Mouse (Mus musculus) stomach, embryonic 15.5 days (tissue): ENCODE measurements around the gene Zfp827. TPM values are rescaled to one million over a fixed set of nuclear protein-coding genes. Genes with fewer than 3 reads are reported as not detected.
"Not testable (repeated sequence)": the region's sequence is repeated elsewhere in the genome, so short reads cannot be mapped to it uniquely, and the experiment has no call there.

Source experiments
- ATAC-seq: fragments of 200-750 bp; cut with Nextera tagmentation; 2 replicates; pipeline ENCODE4 v1.8.0; 2017; ENCODE audit warnings: low read depth, moderate number of reproducible peaks, moderate TSS enrichment; ENCODE audit not compliant: insufficient read depth, low FRiP score
- H3K27ac ChIP-seq: fragments of 300-500 bp; sonication (generic); 2 replicates; pipeline ENCODE4 v1.5.1; 2015; ENCODE audit warnings: mild to moderate bottlenecking, inconsistent platforms
- H3K27me3 ChIP-seq: fragments of 300-500 bp; sonication (generic); replicated peaks from 2 replicates; pipeline ENCODE4 v1.6.1; 2015; ENCODE audit warnings: inconsistent platforms
- H3K36me3 ChIP-seq: fragments of 300-500 bp; sonication (generic); 2 replicates; pipeline ENCODE4 v1.6.1; 2015; ENCODE audit warnings: inconsistent platforms
- H3K4me1 ChIP-seq: fragments of 300-500 bp; sonication (generic); 2 replicates; pipeline ENCODE4 v1.6.1; 2015; ENCODE audit warnings: inconsistent platforms
- H3K4me2 ChIP-seq: fragments of 300-500 bp; sonication (generic); 2 replicates; pipeline ENCODE4 v1.6.1; 2015; ENCODE audit warnings: mild to moderate bottlenecking, inconsistent platforms
- H3K4me3 ChIP-seq: fragments of 300-500 bp; sonication (generic); replicated peaks from 2 replicates; pipeline ENCODE4 v1.5.1; 2015; ENCODE audit warnings: inconsistent platforms
- H3K9ac ChIP-seq: fragments of 300-500 bp; sonication (generic); 2 replicates; pipeline ENCODE4 v1.6.1; 2015; ENCODE audit warnings: inconsistent platforms
- H3K9me3 ChIP-seq: fragments of 300-500 bp; sonication (generic); 2 replicates; pipeline ENCODE4 v1.6.1; 2016; ENCODE audit warnings: inconsistent platforms
- WGBS: fragments of 180-500 bp; shearing (Covaris S2); methylation state at CpG from one replicate; pipeline ENCODE4 v1.1.7; 2015; 5-methylcytosine and 5-hydroxymethylcytosine counted together
- polyA plus RNA-seq: library from polyadenylated mRNA; unstranded; fragments of >200 nt; fragmentation: Nextera tagmentation; extraction: Ambion mirVana; gene quantifications from 2 replicates; pipeline ENCODE4 v1.2.1, GENCODE M21; 2015

Zfp827 gene
- polyA plus RNA-seq, 1 experiment from 2014 or later, result 7.7 TPM

DNA sequence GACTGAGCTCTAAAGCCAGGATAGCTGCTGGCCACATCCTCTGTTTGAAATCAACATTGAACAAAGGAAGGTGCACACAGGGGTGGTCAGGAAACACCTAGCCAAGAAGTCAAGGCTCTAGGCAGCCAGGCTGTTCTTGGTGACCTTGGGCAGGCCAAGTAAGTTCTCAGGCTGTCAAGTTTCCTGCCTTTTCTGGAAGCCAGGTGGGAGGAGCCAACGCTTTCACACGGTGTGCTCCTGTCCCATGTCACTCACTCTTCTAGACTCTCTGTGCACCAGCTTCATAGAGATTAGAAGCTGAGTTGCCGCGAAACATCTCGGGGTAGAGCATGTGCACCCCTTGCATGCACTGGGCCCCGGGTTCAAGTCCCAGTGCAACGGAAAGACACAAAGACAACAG, 89.5 kb downstream of the Zfp827 start:
- no peaks in the 10 kb centered on the region for H3K27me3 ChIP-seq
- H3K4me1 ChIP-seq, result no peaks in the 10 kb centered on the region
- H3K9ac ChIP-seq, result no peak overlapping the region
- H3K27ac ChIP-seq, result no peak overlapping the region
- no peak; the same call in 1 of the 2 replicates for ATAC-seq
- H3K4me2 ChIP-seq, result no peak overlapping the region
- peaks cover 18% of the 10 kb centered on the region; the same call in 1 of the 2 replicates for H3K36me3 ChIP-seq
- 87% methylated on average over 7 of the region's 7 CpGs for WGBS
- no peak overlapping the region for H3K4me3 ChIP-seq
- H3K9me3 ChIP-seq, result no peaks in the 10 kb centered on the region

DNA sequence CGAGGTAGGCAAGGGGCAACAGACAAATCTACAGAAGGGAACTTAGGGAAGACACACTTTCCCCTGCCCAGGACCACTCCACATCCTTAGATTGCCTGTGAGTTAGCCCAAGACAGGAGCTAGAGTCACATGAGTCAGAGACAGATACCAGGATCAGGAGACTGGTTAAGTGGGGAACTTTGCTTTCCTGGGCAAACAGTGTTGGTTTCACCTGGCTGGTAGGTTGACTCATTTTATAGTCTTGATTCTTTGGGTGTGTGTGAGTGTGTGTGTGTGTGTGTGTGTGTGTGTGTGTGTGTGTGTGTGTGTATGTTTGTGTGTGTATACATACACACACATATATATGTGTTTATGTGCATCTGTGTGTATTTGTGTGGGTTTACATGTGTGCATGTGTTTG, 93.4 kb downstream of the Zfp827 start:
- no peaks in the 10 kb centered on the region for H3K4me1 ChIP-seq
- WGBS, result 94% methylated on average over 1 of the region's 1 CpGs
- no peak overlapping the region for H3K4me3 ChIP-seq
- H3K9ac ChIP-seq, result no peak overlapping the region
- H3K4me2 ChIP-seq, result no peak overlapping the region
- ATAC-seq, result no peak
- H3K27me3 ChIP-seq, result no peaks in the 10 kb centered on the region
- peaks cover 18% of the 10 kb centered on the region; the same call in 1 of the 2 replicates for H3K36me3 ChIP-seq
- no peaks in the 10 kb centered on the region for H3K9me3 ChIP-seq
- H3K27ac ChIP-seq, result no peak overlapping the region

DNA sequence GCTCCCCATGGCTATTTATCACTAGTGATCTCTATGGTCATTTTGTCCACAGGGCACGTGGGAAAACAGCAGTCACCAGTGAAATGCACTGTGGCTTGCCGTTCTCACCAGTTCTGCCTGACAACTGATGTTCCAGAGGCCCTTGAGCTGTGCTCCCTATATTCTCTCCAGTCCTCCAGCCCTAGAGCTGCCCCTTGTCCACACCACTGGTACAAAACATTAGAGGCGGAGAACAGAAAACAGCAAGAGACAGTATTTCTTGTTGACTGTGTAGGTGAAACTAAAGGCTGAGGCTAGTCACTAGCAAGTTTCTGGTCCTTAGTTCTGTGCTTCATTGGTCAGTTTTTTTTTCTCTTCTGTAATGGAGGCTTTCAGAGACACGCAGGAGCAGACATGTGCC, 96.0 kb downstream of the Zfp827 start:
- no peak for ATAC-seq
- WGBS, result 85% methylated on average over 4 of the region's 4 CpGs
- Histone ChIP-seq H3K36me3 (peaks cover 14% of the 10 kb centered on the region; the same call in 1 of the 2 replicates), H3K9ac (no peak overlapping the region), H3K4me3 (no peak overlapping the region), H3K27ac (no peak overlapping the region), H3K4me2 (no peak overlapping the region), H3K4me1 (no peaks in the 10 kb centered on the region), H3K9me3 (no peaks in the 10 kb centered on the region), H3K27me3 (no peaks in the 10 kb centered on the region)

DNA sequence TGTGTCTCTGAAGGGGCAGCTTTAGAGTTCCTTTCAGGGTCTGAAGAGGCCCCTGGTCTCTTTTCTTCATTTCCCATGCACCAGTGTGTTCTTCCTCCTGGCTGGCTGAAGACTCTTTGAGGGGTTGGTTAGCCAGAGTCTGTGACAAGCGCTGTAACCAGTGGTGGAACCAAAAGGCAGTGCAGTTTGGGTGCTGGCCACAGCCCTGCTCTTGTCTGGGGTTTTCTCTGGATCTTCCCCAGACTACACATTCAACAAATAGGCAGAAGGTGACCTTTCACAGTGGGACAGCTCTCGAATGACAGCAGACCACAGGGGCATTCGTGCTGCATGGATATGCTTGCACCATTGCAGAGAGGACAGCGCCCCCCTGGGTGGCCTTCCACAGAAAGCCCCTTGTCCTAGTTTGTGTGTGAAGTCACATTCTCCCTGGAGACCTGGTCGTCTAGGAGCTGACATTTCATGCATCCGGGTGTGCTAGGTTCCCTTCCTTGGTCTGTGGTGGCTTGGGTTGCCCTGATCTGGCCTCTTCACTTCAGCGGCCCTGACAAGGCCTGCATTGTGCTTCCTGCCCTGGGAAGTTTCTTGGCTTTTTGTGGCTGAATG, 99.1 kb downstream of the Zfp827 start:
- Histone ChIP-seq H3K9me3 (no peaks in the 10 kb centered on the region), H3K4me2 (no peak overlapping the region), H3K27ac (no peak overlapping the region), H3K4me1 (no peaks in the 10 kb centered on the region), H3K4me3 (no peak overlapping the region), H3K9ac (no peak overlapping the region), H3K27me3 (no peaks in the 10 kb centered on the region), H3K36me3 (peaks cover 3% of the 10 kb centered on the region)
- 76% methylated on average over 7 of the region's 7 CpGs for WGBS
- no peak for ATAC-seq

DNA sequence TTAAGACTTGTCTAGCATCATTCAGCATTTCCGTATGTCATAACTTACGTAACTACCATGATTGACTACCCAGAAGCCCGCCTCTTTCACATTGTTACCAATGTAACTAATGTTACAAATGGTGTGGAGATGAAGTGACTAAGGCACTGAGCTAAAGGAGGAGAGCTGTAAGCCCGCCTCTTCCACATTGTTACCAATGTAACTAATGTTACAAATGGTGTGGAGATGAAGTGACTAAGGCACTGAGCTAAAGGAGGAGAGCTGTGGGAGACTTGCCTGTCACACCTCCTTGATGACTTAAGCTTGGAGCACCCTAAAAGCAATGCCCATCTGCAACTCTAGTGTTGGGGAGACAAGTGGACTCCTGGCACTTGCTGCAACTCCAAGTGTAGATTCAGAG, 100.3 kb downstream of the Zfp827 start:
- not testable (repeated sequence) for H3K4me1 ChIP-seq, H3K9me3 ChIP-seq, H3K9ac ChIP-seq, H3K4me2 ChIP-seq, ATAC-seq, H3K27ac ChIP-seq, H3K4me3 ChIP-seq, H3K36me3 ChIP-seq, H3K27me3 ChIP-seq
- 89% methylated on average over 4 of the region's 4 CpGs for WGBS

DNA sequence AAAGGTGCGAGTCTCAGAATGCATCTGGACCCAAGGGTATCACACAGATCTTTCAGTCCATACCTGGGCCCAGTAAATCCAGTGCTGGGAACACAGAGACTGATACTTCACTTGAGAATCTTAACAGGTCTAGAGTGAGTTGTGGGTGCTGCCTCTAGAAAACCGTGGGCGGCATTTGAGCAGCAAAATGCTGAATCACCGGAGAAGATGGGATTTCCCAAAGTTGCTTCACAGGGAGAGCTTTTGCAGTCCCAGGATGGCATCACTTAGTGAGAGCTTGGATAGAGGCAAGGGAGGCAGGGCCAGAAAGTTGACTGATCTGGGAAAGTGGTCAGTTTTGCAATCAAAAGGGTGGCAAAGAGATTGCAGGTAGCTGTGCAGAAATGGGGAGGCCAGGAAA, 111.4 kb downstream of the Zfp827 start:
- H3K4me3 ChIP-seq, result no peak overlapping the region
- 94% methylated on average over 4 of the region's 4 CpGs for WGBS
- no peaks in the 10 kb centered on the region for H3K27me3 ChIP-seq
- H3K4me2 ChIP-seq, result no peak overlapping the region
- H3K9ac ChIP-seq, result no peak overlapping the region
- peaks cover 20% of the 10 kb centered on the region for H3K36me3 ChIP-seq
- no peaks in the 10 kb centered on the region for H3K4me1 ChIP-seq
- ATAC-seq, result no peak
- no peak overlapping the region for H3K27ac ChIP-seq
- no peaks in the 10 kb centered on the region for H3K9me3 ChIP-seq

DNA sequence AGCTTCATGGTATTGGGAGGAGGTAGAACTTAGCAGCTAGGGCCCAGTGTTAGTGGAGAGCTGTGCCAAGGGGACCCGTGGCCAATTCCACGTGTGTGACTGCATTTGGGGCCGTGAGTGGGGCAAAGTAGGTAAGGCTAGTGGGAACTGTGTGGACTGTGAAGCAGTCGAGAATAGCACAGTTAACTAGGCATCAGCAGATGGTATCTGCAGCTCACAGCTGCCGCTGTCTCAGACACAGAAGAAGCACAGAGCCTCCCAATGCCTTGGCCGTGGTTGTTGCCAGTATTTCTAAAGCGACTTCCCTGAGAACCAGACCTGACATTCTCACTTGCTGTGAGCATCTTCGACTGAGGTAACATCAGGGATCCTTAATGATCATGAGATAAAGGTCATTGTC, 112.7 kb downstream of the Zfp827 start:
- no peak for ATAC-seq
- no peaks in the 10 kb centered on the region for H3K4me1 ChIP-seq
- H3K4me3 ChIP-seq, result no peak overlapping the region
- no peaks in the 10 kb centered on the region for H3K27me3 ChIP-seq
- H3K27ac ChIP-seq, result no peak overlapping the region
- no peaks in the 10 kb centered on the region for H3K9me3 ChIP-seq
- peaks cover 18% of the 10 kb centered on the region for H3K36me3 ChIP-seq
- 89% methylated on average over 8 of the region's 8 CpGs for WGBS
- no peak overlapping the region for H3K9ac ChIP-seq
- no peak overlapping the region for H3K4me2 ChIP-seq

DNA sequence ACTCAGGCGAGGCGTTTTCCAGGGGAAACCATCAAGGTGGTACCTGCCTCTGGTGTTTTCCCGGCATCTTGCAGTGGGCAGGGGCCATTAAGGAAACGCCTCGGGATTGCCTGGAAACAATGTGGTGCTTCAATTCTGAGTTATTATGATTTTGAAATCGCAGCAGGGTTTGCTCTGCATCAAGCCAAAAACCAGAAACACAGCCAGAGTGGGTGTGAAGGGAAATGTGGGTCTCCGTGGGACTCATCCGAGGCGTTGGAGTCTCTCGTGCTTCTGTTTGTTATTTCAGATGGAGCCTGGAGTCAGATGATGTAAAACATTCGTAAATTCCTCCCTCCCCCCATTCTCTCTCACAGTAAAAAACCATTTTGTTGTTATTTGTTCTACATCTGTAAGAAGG, 113.4 kb downstream of the Zfp827 start:
- H3K4me3 ChIP-seq, result no peak overlapping the region
- no peak overlapping the region for H3K27ac ChIP-seq
- no peaks in the 10 kb centered on the region for H3K27me3 ChIP-seq
- no peaks in the 10 kb centered on the region for H3K4me1 ChIP-seq
- H3K9ac ChIP-seq, result no peak overlapping the region
- H3K4me2 ChIP-seq, result no peak overlapping the region
- peaks cover 12% of the 10 kb centered on the region for H3K36me3 ChIP-seq
- WGBS, result 79% methylated on average over 11 of the region's 11 CpGs
- H3K9me3 ChIP-seq, result no peaks in the 10 kb centered on the region
- no peak for ATAC-seq

DNA sequence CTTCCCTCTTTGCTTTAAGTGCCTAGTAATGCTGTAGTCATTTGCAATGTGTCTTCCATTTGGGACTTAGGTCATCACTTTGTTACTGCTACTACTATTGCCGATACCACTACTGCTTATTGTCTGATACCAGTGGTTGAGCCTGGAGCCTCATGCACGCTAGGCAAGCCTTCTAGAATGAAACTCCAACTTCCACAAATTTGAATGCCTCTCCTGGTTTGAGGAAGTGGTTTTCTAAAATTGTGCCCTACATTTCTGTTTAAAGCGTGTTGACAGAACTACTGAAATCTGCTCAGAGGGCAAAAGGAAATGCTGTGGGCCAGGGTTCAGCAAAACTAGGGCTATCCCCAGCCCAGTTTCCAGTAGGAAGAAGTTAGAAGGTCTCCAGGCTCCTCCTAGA, 115.5 kb downstream of the Zfp827 start:
- Histone ChIP-seq H3K4me1 (no peaks in the 10 kb centered on the region), H3K9ac (no peak overlapping the region), H3K27me3 (no peaks in the 10 kb centered on the region), H3K4me3 (no peak overlapping the region), H3K36me3 (peaks cover 7% of the 10 kb centered on the region; the same call in 1 of the 2 replicates), H3K4me2 (no peak overlapping the region), H3K27ac (no peak overlapping the region), H3K9me3 (no peaks in the 10 kb centered on the region)
- ATAC-seq, result no peak
- 90% methylated on average over 3 of the region's 3 CpGs for WGBS

DNA sequence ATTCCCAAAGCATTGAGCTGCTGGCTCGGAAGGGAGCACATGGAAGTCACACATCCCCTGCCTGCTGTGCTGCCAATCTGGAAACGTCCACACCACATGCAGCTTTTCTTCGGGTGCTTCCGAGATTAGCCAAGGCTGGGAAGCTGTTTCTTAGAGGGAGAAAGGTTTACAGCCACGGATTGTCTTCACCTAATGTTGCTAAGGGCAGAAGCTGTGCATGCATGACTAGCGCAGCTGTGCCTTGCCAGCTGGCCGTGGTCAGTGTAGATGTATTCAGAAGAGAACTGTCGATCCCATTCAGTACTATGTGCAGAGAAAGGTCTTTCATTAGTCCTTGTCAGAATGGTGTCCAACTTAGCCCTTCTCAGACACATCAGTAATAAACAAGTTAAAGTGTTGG, 117.0 kb downstream of the Zfp827 start:
- Histone ChIP-seq H3K4me3 (no peak overlapping the region), H3K27ac (no peak overlapping the region), H3K9ac (no peak overlapping the region), H3K36me3 (0 out of 2 replicates have a peak, but pooled peaks cover 3% of the 10 kb centered on the region), H3K27me3 (no peaks in the 10 kb centered on the region), H3K4me2 (no peak overlapping the region), H3K9me3 (no peaks in the 10 kb centered on the region), H3K4me1 (no peaks in the 10 kb centered on the region)
- 82% methylated on average over 8 of the region's 8 CpGs for WGBS
- ATAC-seq, result no peak

DNA sequence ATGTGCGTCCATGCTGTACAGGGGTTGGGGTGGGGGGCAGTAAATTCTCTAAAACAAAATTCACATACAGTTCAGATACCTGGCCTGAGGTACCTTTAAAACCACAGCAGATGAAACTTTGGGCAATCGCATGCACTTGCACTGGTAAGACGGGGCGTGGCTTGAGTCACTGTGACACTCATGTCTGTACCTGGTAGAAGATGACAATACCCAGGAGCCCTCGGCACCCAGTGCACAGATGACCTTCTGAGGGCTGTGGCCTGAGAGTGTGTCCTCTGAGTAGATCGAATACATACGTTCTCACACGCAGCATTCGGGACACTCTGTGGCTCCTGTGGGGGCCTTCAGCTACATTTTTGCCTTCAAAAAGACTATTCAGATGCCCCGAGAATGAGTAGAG, 117.4 kb downstream of the Zfp827 start:
- Histone ChIP-seq H3K9me3 (no peaks in the 10 kb centered on the region), H3K36me3 (0 out of 2 replicates have a peak, but pooled peaks cover 3% of the 10 kb centered on the region), H3K4me1 (no peaks in the 10 kb centered on the region), H3K9ac (no peak overlapping the region), H3K27ac (no peak overlapping the region), H3K4me3 (no peak overlapping the region), H3K27me3 (no peaks in the 10 kb centered on the region), H3K4me2 (no peak overlapping the region)
- ATAC-seq, result no peak
- 88% methylated on average over 10 of the region's 10 CpGs for WGBS

DNA sequence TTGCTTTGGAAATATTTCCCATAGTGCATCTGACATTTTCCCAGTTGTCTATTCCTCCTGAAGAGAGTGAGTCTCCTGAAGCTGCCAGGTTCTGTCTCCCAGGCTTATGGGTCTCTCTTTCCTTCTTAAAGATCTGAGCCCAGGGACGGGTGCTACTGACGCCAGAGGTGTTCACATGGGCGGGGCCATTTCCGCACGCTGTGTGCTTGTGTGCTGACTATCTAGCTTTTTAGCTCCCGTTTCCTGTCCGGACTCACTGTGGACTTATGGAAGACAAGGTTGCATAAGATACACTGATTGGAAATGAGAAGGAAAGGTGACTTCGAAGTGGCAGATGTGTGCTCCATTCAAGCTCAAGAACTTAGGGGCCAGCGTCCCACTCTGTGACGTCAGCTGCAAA, 120.6 kb downstream of the Zfp827 start:
- Histone ChIP-seq H3K9me3 (no peaks in the 10 kb centered on the region), H3K27me3 (no peaks in the 10 kb centered on the region), H3K27ac (no peak overlapping the region), H3K36me3 (peaks cover 4% of the 10 kb centered on the region; the same call in 1 of the 2 replicates), H3K4me2 (no peak overlapping the region), H3K4me3 (no peak overlapping the region), H3K9ac (no peak overlapping the region), H3K4me1 (no peaks in the 10 kb centered on the region)
- 82% methylated on average over 10 of the region's 10 CpGs for WGBS
- no peak for ATAC-seq

DNA sequence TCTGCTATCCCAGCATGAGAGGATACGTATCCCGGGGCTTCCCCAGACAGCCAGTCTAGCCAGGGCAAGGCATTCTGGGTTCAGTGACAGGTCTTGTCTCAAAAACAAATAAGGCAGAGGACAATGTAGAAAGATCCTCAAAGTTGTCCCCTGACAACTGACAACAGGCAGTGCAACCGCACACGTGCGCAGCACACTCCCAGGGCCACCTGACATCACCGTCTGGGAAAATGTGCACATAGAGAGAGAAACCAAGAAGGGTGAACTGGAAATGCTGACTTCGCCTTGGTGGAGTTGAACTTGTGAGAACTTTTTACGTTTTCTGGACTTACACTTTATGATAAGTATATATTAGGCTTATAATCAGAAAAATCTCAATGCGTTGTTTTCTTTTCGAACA, 121.6 kb downstream of the Zfp827 start:
- 87% methylated on average over 10 of the region's 10 CpGs for WGBS
- H3K9me3 ChIP-seq, result no peaks in the 10 kb centered on the region
- no peak overlapping the region for H3K4me3 ChIP-seq
- H3K4me2 ChIP-seq, result no peak overlapping the region
- peaks cover 4% of the 10 kb centered on the region; the same call in 1 of the 2 replicates for H3K36me3 ChIP-seq
- no peak for ATAC-seq
- no peak overlapping the region for H3K27ac ChIP-seq
- no peak overlapping the region for H3K9ac ChIP-seq
- no peaks in the 10 kb centered on the region for H3K27me3 ChIP-seq
- no peaks in the 10 kb centered on the region for H3K4me1 ChIP-seq
